Mouse (Mus musculus): Measurements from ENCODE around the gene Bend3. TPM values are rescaled to one million over a fixed set of nuclear protein-coding genes. Genes with fewer than 3 reads are reported as not detected.

Bend3 gene
- total and polyA plus RNA-seq, 3 experiments: 13.0 to 32.8 (median 18.7) TPM

DNA sequence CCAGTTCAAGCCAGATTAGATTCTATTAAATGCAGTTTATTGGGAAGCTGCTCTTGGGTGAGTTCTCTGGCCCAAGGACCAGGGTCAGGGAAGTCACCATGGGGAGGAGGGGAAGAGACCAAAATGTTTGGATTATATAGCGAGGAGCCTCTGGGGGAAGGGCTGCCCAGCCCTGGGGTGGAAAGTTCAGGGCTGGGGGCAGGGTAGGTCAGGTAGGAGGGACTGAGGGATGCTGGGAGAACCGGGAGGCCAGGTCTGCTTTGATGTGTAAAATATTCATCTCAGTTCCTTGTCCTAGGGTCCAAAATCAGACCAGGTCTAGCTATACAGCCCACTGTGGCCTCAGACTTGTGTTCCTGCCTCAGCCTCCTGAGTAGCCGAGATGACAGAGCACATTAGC lies 15.4 kb upstream of the Bend3 start:
- H3K36me3 ChIP-seq (ENCODE audit: control insufficient read depth in 1 of 2, insufficient read depth in 2 of 2, low read length in 2 of 2): no peaks in the 10 kb centered on the region
- H3K79me2 ChIP-seq (ENCODE audit: control insufficient read depth, insufficient read depth, low read length, poor library complexity): no peaks in the 10 kb centered on the region
- H3K4me1 ChIP-seq (ENCODE audit: control insufficient read depth in 1 of 2, insufficient read depth in 2 of 2, low read length in 2 of 2): no peaks in the 10 kb centered on the region
- no peak for TF ChIP-seq HCFC1 (IDR thresholded peaks at IDR 0.05; ENCODE audit: low read depth, low read length)
- no peak for TF ChIP-seq NRF1 (IDR thresholded peaks at IDR 0.05; ENCODE audit: insufficient read depth, low read depth, low read length, poor library complexity, severe bottlenecking)
- no peak for TF ChIP-seq ZKSCAN1 (IDR thresholded peaks at IDR 0.05; ENCODE audit: low read depth, low read length)
- no peak for TF ChIP-seq E2F4 (IDR thresholded peaks at IDR 0.05; ENCODE audit: borderline replicate concordance, low read depth, low read length)
- H3K27ac ChIP-seq (ENCODE audit: control insufficient read depth, low read depth, low read length): no peak overlapping the region
- no peak for DNase-seq (ENCODE audit: low read depth, low spot score)
- no peak overlapping the region for H3K9ac ChIP-seq (ENCODE audit: control insufficient read depth, low read depth, low read length, poor library complexity, severe bottlenecking)
- H3K27me3 ChIP-seq (ENCODE audit: control insufficient read depth in 1 of 2, insufficient read depth in 2 of 2, low read length in 2 of 2): no peaks in the 10 kb centered on the region; a peak in 1 of 4 replicates
- H3K4me3 ChIP-seq (ENCODE audit: control insufficient read depth in 1 of 2, insufficient read depth in 1 of 2, low read depth in 2 of 2, low read length in 2 of 2): no peak overlapping the region
- no peaks in the 10 kb centered on the region for H3K9me3 ChIP-seq (replicated peaks; ENCODE audit: insufficient read depth, low read length)

DNA sequence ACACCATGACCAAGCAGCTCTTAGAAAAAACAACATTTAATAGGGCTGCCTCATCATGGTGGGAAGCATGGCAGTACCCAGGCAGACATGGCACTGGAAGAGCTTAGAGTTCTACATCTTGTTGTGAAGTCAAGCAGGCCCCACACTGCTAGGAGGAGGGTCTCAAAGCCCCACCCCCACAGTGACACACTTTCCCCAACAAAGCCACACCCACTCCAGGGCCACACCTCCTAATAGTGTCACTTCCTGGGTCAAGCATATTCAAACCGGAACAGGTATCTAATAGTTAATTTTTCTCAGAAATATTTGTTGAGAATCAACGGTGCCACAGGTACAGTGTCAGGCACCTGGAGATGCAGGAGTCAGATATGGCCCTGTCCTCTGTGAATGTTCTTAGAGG lies 12.4 kb upstream of the Bend3 start:
- Histone ChIP-seq H3K36me3 (ENCODE audit: control insufficient read depth in 1 of 2, insufficient read depth in 2 of 2, low read length in 2 of 2) (no peaks in the 10 kb centered on the region), H3K79me2 (ENCODE audit: control insufficient read depth, insufficient read depth, low read length, poor library complexity) (no peaks in the 10 kb centered on the region), H3K4me3 (ENCODE audit: control insufficient read depth in 1 of 2, insufficient read depth in 1 of 2, low read depth in 2 of 2, low read length in 2 of 2) (no peak overlapping the region), H3K9me3 (replicated peaks; ENCODE audit: insufficient read depth, low read length) (no peaks in the 10 kb centered on the region), H3K9ac (ENCODE audit: control insufficient read depth, low read depth, low read length, poor library complexity, severe bottlenecking) (no peak overlapping the region), H3K27me3 (ENCODE audit: control insufficient read depth in 1 of 2, insufficient read depth in 2 of 2, low read length in 2 of 2) (no peaks in the 10 kb centered on the region), H3K27ac (ENCODE audit: control insufficient read depth, low read depth, low read length) (no peak overlapping the region), H3K4me1 (ENCODE audit: control insufficient read depth in 1 of 2, insufficient read depth in 2 of 2, low read length in 2 of 2) (no peaks in the 10 kb centered on the region)
- no peak for DNase-seq (ENCODE audit: low read depth, low spot score)
- TF ChIP-seq CHD1 (IDR thresholded peaks at IDR 0.05; ENCODE audit: low read depth, low read length) (no peak), MYB (IDR thresholded peaks at IDR 0.05; ENCODE audit: low read depth, low read length) (no peak), CHD2 (IDR thresholded peaks at IDR 0.05; ENCODE audit: low read length) (no peak), RCOR1 (IDR thresholded peaks at IDR 0.05; ENCODE audit: low read depth, low read length) (no peak), NELFE (IDR thresholded peaks at IDR 0.05; ENCODE audit: low read depth, low read length) (no peak), ZC3H11A (IDR thresholded peaks at IDR 0.05; ENCODE audit: low read depth, low read length) (no peak)

GRCm38 (mm10) chr10:43467659-43468058 lies 11.0 kb upstream of the Bend3 start:
- H3K27me3 ChIP-seq (ENCODE audit: control insufficient read depth in 1 of 2, insufficient read depth in 2 of 2, low read length in 2 of 2): no peaks in the 10 kb centered on the region
- H3K9ac ChIP-seq (ENCODE audit: control insufficient read depth, low read depth, low read length, poor library complexity, severe bottlenecking): peak overlapping the region; percentile 35; the same call in 1 of the 2 replicates
- no peaks in the 10 kb centered on the region for H3K9me3 ChIP-seq (replicated peaks; ENCODE audit: insufficient read depth, low read length)

More at GRCm38 (mm10) chr10:43467659-43468058, 11.0 kb upstream of the Bend3 start:
- Histone ChIP-seq H3K36me3 (ENCODE audit: control insufficient read depth in 1 of 2, insufficient read depth in 2 of 2, low read length in 2 of 2) (no peaks in the 10 kb centered on the region), H3K4me3 (ENCODE audit: control insufficient read depth in 1 of 2, insufficient read depth in 1 of 2, low read depth in 2 of 2, low read length in 2 of 2) (peak overlapping the region in 1 of 2 experiments; percentile 22; a peak in 1 of 4 replicates), H3K4me1 (ENCODE audit: control insufficient read depth in 1 of 2, insufficient read depth in 2 of 2, low read length in 2 of 2) (no peaks in the 10 kb centered on the region), H3K27ac (ENCODE audit: control insufficient read depth, low read depth, low read length) (no peak overlapping the region), H3K79me2 (ENCODE audit: control insufficient read depth, insufficient read depth, low read length, poor library complexity) (no peaks in the 10 kb centered on the region)
- peak; percentile 48 for DNase-seq (ENCODE audit: low read depth, low spot score)
- TF ChIP-seq ETS1 (IDR thresholded peaks at IDR 0.05; ENCODE audit: low read depth, low read length) (no peak), MAZ (IDR thresholded peaks at IDR 0.05; ENCODE audit: low read depth, low read length) (no peak), ELF1 (IDR thresholded peaks at IDR 0.05; ENCODE audit: low read depth, low read length) (no peak), POLR2A (IDR thresholded peaks at IDR 0.05; ENCODE audit: control insufficient read depth in 1 of 2, insufficient read depth in 1 of 2, low read depth in 1 of 2, low read length in 2 of 2, poor library complexity in 1 of 2) (peak in 1 of 2 experiments; percentile 40; a peak in 1 of 4 replicates)

All from MEL (cell line).